Mouse (Mus musculus) heart, adult 2 months (tissue): ENCODE data around the gene Fbxw5. TPM values are rescaled to one million over a fixed set of nuclear protein-coding genes. Genes with fewer than 3 reads are reported as not detected.

Experiments used
- DNase-seq, 2 experiments: peaks; one replicate each; pipeline ENCODE4 v3.0.0; 2021
- H3K27ac ChIP-seq: fragments of 200-600 bp; 2 replicates; pipeline ENCODE4 v1.8.1; 2022
- H3K27me3 ChIP-seq: fragments of 200-500 bp; 2 replicates; pipeline ENCODE4 v1.6.1; 2012; ENCODE audit warnings: mild to moderate bottlenecking, low read length, inconsistent platforms, mixed read lengths; ENCODE audit not compliant: control insufficient read depth, insufficient read depth
- H3K36me3 ChIP-seq: fragments of 200-500 bp; 2 replicates; pipeline ENCODE4 v1.6.1; 2012; ENCODE audit warnings: low read length, inconsistent platforms; ENCODE audit not compliant: control insufficient read depth, insufficient read depth
- H3K4me1 ChIP-seq: fragments of 200-500 bp; 2 replicates; pipeline ENCODE4 v1.6.1; 2011; ENCODE audit warnings: low read length; ENCODE audit not compliant: control insufficient read depth, insufficient read depth
- H3K4me3 ChIP-seq: fragments of 200-600 bp; 2 replicates; pipeline ENCODE4 v1.8.1; 2022
- H3K79me2 ChIP-seq: fragments of 200-500 bp; replicated peaks from 2 replicates; pipeline ENCODE4 v1.6.1; 2012; ENCODE audit warnings: mild to moderate bottlenecking, inconsistent platforms, low read length, moderate library complexity, mixed read lengths; ENCODE audit not compliant: control insufficient read depth, insufficient read depth
- H3K9ac ChIP-seq: fragments of 200-500 bp; 2 replicates; pipeline ENCODE4 v1.6.1; 2012; ENCODE audit warnings: low read depth, mild to moderate bottlenecking, control low read depth, inconsistent platforms, low read length, mixed read lengths
- CTCF ChIP-seq: fragments of 200-600 bp; IDR thresholded peaks from 2 replicates; pipeline ENCODE4 v1.8.1; 2022; ENCODE audit warnings: antibody characterized with exemption, mild to moderate bottlenecking, moderate library complexity
- EP300 ChIP-seq: fragments of 200-500 bp; IDR thresholded peaks from 2 replicates; pipeline ENCODE4 v1.6.1; 2011; ENCODE audit warnings: low read depth, low read length, control low read depth; ENCODE audit not compliant: insufficient read depth
- POLR2A ChIP-seq: fragments of 200-500 bp; IDR thresholded peaks from 2 replicates; pipeline ENCODE4 v1.6.1; 2011; ENCODE audit warnings: mild to moderate bottlenecking, low read depth, low read length, control low read depth; ENCODE audit not compliant: insufficient read depth
- WGBS: fragments of 180-500 bp; shearing (Covaris S2); methylation state at CpG from one replicate; pipeline ENCODE4 v1.1.7; 2018; 5-methylcytosine and 5-hydroxymethylcytosine counted together
- intact Hi-C: fragments of 180-260 bp; cut with DNase I; formaldehyde crosslinking; loops from one replicate; pipeline ENCODE4 v1.15.1; 2025
- polyA plus RNA-seq: library from polyadenylated mRNA; depleted of rRNA; stranded (reverse); fragments of >200 nt; gene quantifications from 2 replicates; pipeline ENCODE4 v1.2.3, GENCODE M21; 2012
- total RNA-seq, 2 experiments: library from RNA; stranded (reverse); gene quantifications; 2 replicates each; pipeline ENCODE4 v1.2.3; 2021

Fbxw5 gene
- total and polyA plus RNA-seq, 3 experiments = 41.0 to 84.8 (median 82.7) TPM

GRCm38 (mm10) chr2:25458911-25459310 lies 41.6 kb upstream of the Fbxw5 start:
- no peaks in the 10 kb centered on the region for H3K27me3 ChIP-seq
- WGBS = 62% methylated on average over 5 of the region's 5 CpGs
- no peak overlapping the region for H3K27ac ChIP-seq
- TF ChIP-seq POLR2A (no peak), EP300 (no peak), CTCF (no peak)
- no peak overlapping the region for H3K9ac ChIP-seq
- no peak overlapping the region for H3K4me3 ChIP-seq
- intact Hi-C loops = loop anchor here (2.0 kb wide), 1 partner anchor 42 kb away; the partner anchor contains the start of genes C8g and Fbxw5
- H3K4me1 ChIP-seq = peaks cover 8% of the 10 kb centered on the region
- H3K36me3 ChIP-seq = no peaks in the 10 kb centered on the region
- H3K79me2 ChIP-seq = no peaks in the 10 kb centered on the region
- DNase-seq = peak; percentile 63 to 66

- Histone ChIP-seq H3K4me3 (peak overlapping the region; percentile 92), H3K4me1 (peaks cover 8% of the 10 kb centered on the region), H3K79me2 (no peaks in the 10 kb centered on the region), H3K27me3 (no peaks in the 10 kb centered on the region), H3K27ac (peak overlapping the region; percentile 95), H3K9ac (peak overlapping the region; percentile 88), H3K36me3 (no peaks in the 10 kb centered on the region)
- intact Hi-C loops = loop anchor here (2.0 kb wide), 1 partner anchor 29 kb away; no protein-coding TSS in a partner anchor
- 29% methylated on average over 5 of the region's 5 CpGs for WGBS
- no peak for DNase-seq
- TF ChIP-seq EP300 (no peak), POLR2A (no peak), CTCF (no peak)
Measured at GRCm38 (mm10) chr2:25460135-25460534, 40.4 kb upstream of the Fbxw5 start.

- Histone ChIP-seq H3K4me1 (peaks cover 8% of the 10 kb centered on the region), H3K27ac (peak within 1 kb of the TSS; percentile 95), H3K79me2 (no peaks in the 10 kb centered on the region), H3K4me3 (peak within 1 kb of the TSS; percentile 92), H3K27me3 (no peaks in the 10 kb centered on the region), H3K36me3 (no peaks in the 10 kb centered on the region), H3K9ac (peak within 1 kb of the TSS; percentile 88)
- intact Hi-C loops = loop anchor here (2.0 kb wide), 1 partner anchor 30 kb away; no protein-coding TSS in a partner anchor
- peak; percentile 90 to 96 for DNase-seq
- WGBS = under 1% methylated on average over 48 of the region's 48 CpGs
- TF ChIP-seq EP300 = 0 out of 2 replicates have a peak, but pooled peaks have one; percentile 8
- TF ChIP-seq POLR2A = peak; percentile 90
- TF ChIP-seq CTCF = no peak
Measured at GRCm38 (mm10) chr2:25460551-25461309, 39.8 kb upstream of the Fbxw5 start, which contains the start of gene Paxx. Gene Paxx (minus strand): TSS chr2:25461094.

- DNase-seq = no peak
- intact Hi-C loops = loop anchor here (2.0 kb wide), 1 partner anchor 31 kb away; no protein-coding TSS in a partner anchor
- Histone ChIP-seq H3K4me1 (peaks cover 8% of the 10 kb centered on the region), H3K27me3 (no peaks in the 10 kb centered on the region), H3K36me3 (no peaks in the 10 kb centered on the region), H3K27ac (peak overlapping the region; percentile 95), H3K4me3 (peak overlapping the region; percentile 92), H3K9ac (peak overlapping the region; percentile 65), H3K79me2 (no peaks in the 10 kb centered on the region)
- TF ChIP-seq POLR2A = no peak
- TF ChIP-seq EP300 = no peak
- no peak for TF ChIP-seq CTCF
- WGBS = 14% methylated on average over 3 of the region's 3 CpGs
Measured at GRCm38 (mm10) chr2:25461407-25461806, 39.1 kb upstream of the Fbxw5 start.

GRCm38 (mm10) chr2:25463630-25464029 lies 36.9 kb upstream of the Fbxw5 start:
- Histone ChIP-seq H3K27me3 (no peaks in the 10 kb centered on the region), H3K27ac (no peak overlapping the region), H3K9ac (no peak overlapping the region), H3K79me2 (no peaks in the 10 kb centered on the region), H3K4me3 (no peak overlapping the region), H3K4me1 (peaks cover 8% of the 10 kb centered on the region), H3K36me3 (no peaks in the 10 kb centered on the region)
- TF ChIP-seq CTCF (no peak), EP300 (no peak), POLR2A (no peak)
- WGBS = 89% methylated on average over 3 of the region's 3 CpGs
- no peak for DNase-seq
- intact Hi-C loops = no loop called here

GRCm38 (mm10) chr2:25465256-25465655 lies 35.3 kb upstream of the Fbxw5 start:
- Histone ChIP-seq H3K4me3 (no peak overlapping the region), H3K79me2 (no peaks in the 10 kb centered on the region), H3K36me3 (no peaks in the 10 kb centered on the region), H3K27ac (no peak overlapping the region), H3K9ac (no peak overlapping the region), H3K4me1 (peaks cover 7% of the 10 kb centered on the region), H3K27me3 (no peaks in the 10 kb centered on the region)
- WGBS = 81% methylated on average over 2 of the region's 2 CpGs
- no peak for TF ChIP-seq CTCF
- no peak for DNase-seq
- intact Hi-C loops = no loop called here
